Mouse (Mus musculus) heart, adult 2 months (tissue): ENCODE data around the gene Elane.

Experiments
- CTCF ChIP-seq: fragments of 200-600 bp; IDR thresholded peaks from 2 replicates; pipeline ENCODE4 v1.8.1; 2022; ENCODE audit warnings: antibody characterized with exemption, mild to moderate bottlenecking, moderate library complexity
- EP300 ChIP-seq: fragments of 200-500 bp; IDR thresholded peaks from 2 replicates; pipeline ENCODE4 v1.6.1; 2011; ENCODE audit warnings: low read depth, low read length, control low read depth; ENCODE audit not compliant: insufficient read depth
- POLR2A ChIP-seq: fragments of 200-500 bp; IDR thresholded peaks from 2 replicates; pipeline ENCODE4 v1.6.1; 2011; ENCODE audit warnings: mild to moderate bottlenecking, low read depth, low read length, control low read depth; ENCODE audit not compliant: insufficient read depth

GRCm38 (mm10) chr10:79861230-79862048 lies 24.6 kb upstream of the Elane start:
- TF ChIP-seq EP300 (no peak), CTCF (no peak), POLR2A (no peak)
